Mouse (Mus musculus): ENCODE results near the gene Ptpa. TPM values are rescaled to one million over a fixed set of nuclear protein-coding genes. Genes with fewer than 3 reads are reported as not detected.

Ptpa gene
- total RNA-seq, 2 experiments from 2014 or later: 134 to 138 TPM

GRCm38 (mm10) chr2:30456104-30456980 is 40.5 kb downstream of the Ptpa start:
- no peak for DNase-seq (ENCODE audit: low spot score in 2 of 2)

GRCm38 (mm10) chr2:30458349-30458748 is 42.5 kb downstream of the Ptpa start:
- DNase-seq (ENCODE audit: low spot score in 2 of 2): no peak

- no peak for DNase-seq (ENCODE audit: low spot score in 2 of 2)
These were observed 43.4 kb downstream of the Ptpa start for GRCm38 (mm10) chr2:30459241-30459640.

GRCm38 (mm10) chr2:30463341-30463761 is 47.5 kb downstream of the Ptpa start:
- DNase-seq (ENCODE audit: low spot score in 2 of 2): no peak

GRCm38 (mm10) chr2:30463904-30464330 is 48.1 kb downstream of the Ptpa start:
- peak; percentile 42 to 48 for DNase-seq (ENCODE audit: low spot score in 2 of 2)

- no peak for DNase-seq (ENCODE audit: low spot score in 2 of 2)
These were observed 48.6 kb downstream of the Ptpa start for GRCm38 (mm10) chr2:30464411-30464810.

GRCm38 (mm10) chr2:30466787-30467186 is 50.9 kb downstream of the Ptpa start:
- no peak for DNase-seq (ENCODE audit: low spot score in 2 of 2)

- no peak for DNase-seq (ENCODE audit: low spot score in 2 of 2)
These were observed 53.2 kb downstream of the Ptpa start for GRCm38 (mm10) chr2:30469009-30469408.

- peak; percentile 70 to 75 for DNase-seq (ENCODE audit: low spot score in 2 of 2)
These were observed 53.9 kb downstream of the Ptpa start for GRCm38 (mm10) chr2:30469796-30470142.

GRCm38 (mm10) chr2:30470143-30470946 is 54.5 kb downstream of the Ptpa start:
- peak; percentile 61 to 67 for DNase-seq (ENCODE audit: low spot score in 2 of 2)

GRCm38 (mm10) chr2:30471051-30471450 is 55.2 kb downstream of the Ptpa start:
- DNase-seq (ENCODE audit: low spot score in 2 of 2): no peak

GRCm38 (mm10) chr2:30471795-30472720 is 56.2 kb downstream of the Ptpa start:
- DNase-seq (ENCODE audit: low spot score in 2 of 2): peak; percentile 68 to 70

- peak; percentile 59 to 63 for DNase-seq (ENCODE audit: low spot score in 2 of 2)
These were observed 57.0 kb downstream of the Ptpa start for GRCm38 (mm10) chr2:30472731-30473351.

- DNase-seq (ENCODE audit: low spot score in 2 of 2): peak in 1 of 2 experiments; percentile 61
These were observed 57.7 kb downstream of the Ptpa start for GRCm38 (mm10) chr2:30473431-30474031.

GRCm38 (mm10) chr2:30474039-30474438 is 58.2 kb downstream of the Ptpa start, which contains the start of gene Ier5l:
Gene Ier5l (minus strand): TSS chr2:30474219.
- peak; percentile 98 for DNase-seq (ENCODE audit: low spot score in 2 of 2)

- DNase-seq (ENCODE audit: low spot score in 2 of 2): no peak
These were observed 58.9 kb downstream of the Ptpa start for GRCm38 (mm10) chr2:30474776-30475175.

GRCm38 (mm10) chr2:30475457-30475856 is 59.6 kb downstream of the Ptpa start:
- no peak for DNase-seq (ENCODE audit: low spot score in 2 of 2)

GRCm38 (mm10) chr2:30476241-30476640 is 60.4 kb downstream of the Ptpa start:
- no peak for DNase-seq (ENCODE audit: low spot score in 2 of 2)

GRCm38 (mm10) chr2:30478526-30478925 is 62.7 kb downstream of the Ptpa start:
- no peak for DNase-seq (ENCODE audit: low spot score in 2 of 2)

GRCm38 (mm10) chr2:30487597-30487996 is 71.8 kb downstream of the Ptpa start:
- peak in 1 of 2 experiments; percentile 37 for DNase-seq (ENCODE audit: low spot score in 2 of 2)
